Mouse (Mus musculus) brown adipose tissue, adult 24 weeks (tissue): Measurements from ENCODE around the gene Gm10447. TPM values are rescaled to one million over a fixed set of nuclear protein-coding genes. Genes with fewer than 3 reads are reported as not detected.
A peak's percentile ranks its signal among the peaks of the same experiment; 100 is the strongest.

ENCODE experiments used
- H3K27ac ChIP-seq: fragments of 200-500 bp; replicated peaks from 2 replicates; pipeline ENCODE4 v1.5.1; 2012; ENCODE audit warnings: low read depth, mild to moderate bottlenecking, low read length
- H3K4me1 ChIP-seq: fragments of 200-500 bp; 2 replicates; pipeline ENCODE4 v1.6.1; 2012; ENCODE audit warnings: low read length, mixed read lengths; ENCODE audit not compliant: control insufficient read depth, insufficient read depth, insufficient read length
- H3K4me3 ChIP-seq: fragments of 200-500 bp; 2 replicates; pipeline ENCODE4 v1.5.1; 2012; ENCODE audit warnings: low read depth, mild to moderate bottlenecking, low read length, moderate library complexity; ENCODE audit not compliant: insufficient read depth
- polyA plus RNA-seq: library from polyadenylated mRNA; stranded (reverse); fragments of >200 nt; gene quantifications from 2 replicates; pipeline ENCODE4 v1.2.4, GENCODE M21; 2012; ENCODE audit not compliant: missing spikeins, insufficient read depth, insufficient read length

Gm10447 gene
- not detected in 2 replicates for polyA plus RNA-seq

GRCm38 (mm10) chr11:53456474-53457371, at the start of gene Gm10447, which contains the start of gene Shroom1:
Gene Gm10447, minus strand, starts transcription at chr11:53457110.
Gene Shroom1, plus strand, starts transcription at chr11:53457205.
- Histone ChIP-seq H3K4me1 (no peaks in the 10 kb centered on the region), H3K27ac (no peak within 1 kb of the TSS), H3K4me3 (peak within 1 kb of the TSS; percentile 71)

- Histone ChIP-seq H3K4me3 (no peak overlapping the region), H3K4me1 (peaks cover 32% of the 10 kb centered on the region), H3K27ac (no peak overlapping the region)
These were observed 48.2 kb upstream of the Gm10447 start for GRCm38 (mm10) chr11:53505026-53505663.

- Histone ChIP-seq H3K4me3 (no peak overlapping the region), H3K27ac (no peak overlapping the region), H3K4me1 (peaks cover 27% of the 10 kb centered on the region)
These were observed 47.5 kb upstream of the Gm10447 start for GRCm38 (mm10) chr11:53504376-53504775.

DNA sequence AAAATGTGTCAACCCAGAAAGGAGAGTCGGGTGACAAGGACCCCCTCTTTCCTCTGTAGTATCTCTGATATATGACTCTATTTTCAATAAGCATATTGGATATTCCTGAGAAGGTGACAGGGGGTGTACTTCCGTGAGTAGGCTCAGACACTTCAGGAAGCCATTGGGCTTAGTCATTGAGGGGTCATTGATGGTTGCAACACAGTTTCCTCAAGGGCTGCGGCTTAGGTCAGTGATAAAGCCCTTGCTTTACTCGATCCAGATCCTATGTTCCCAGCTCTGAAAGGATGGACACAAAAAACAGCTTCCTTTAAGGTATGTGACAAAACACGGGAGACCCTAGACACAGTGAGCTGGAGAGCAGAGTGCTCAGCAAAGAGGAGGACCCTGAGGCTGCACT, 46.8 kb upstream of the Gm10447 start:
- Histone ChIP-seq H3K4me3 (no peak overlapping the region), H3K4me1 (peaks cover 24% of the 10 kb centered on the region), H3K27ac (no peak overlapping the region)

GRCm38 (mm10) chr11:53502039-53502765, 45.3 kb upstream of the Gm10447 start:
- H3K27ac ChIP-seq = no peak overlapping the region
- no peak overlapping the region for H3K4me3 ChIP-seq
- H3K4me1 ChIP-seq = peaks cover 13% of the 10 kb centered on the region

- no peak overlapping the region for H3K4me3 ChIP-seq
- peaks cover 11% of the 10 kb centered on the region for H3K4me1 ChIP-seq
- H3K27ac ChIP-seq = no peak overlapping the region
These were observed 43.7 kb upstream of the Gm10447 start for GRCm38 (mm10) chr11:53500569-53500968.

DNA sequence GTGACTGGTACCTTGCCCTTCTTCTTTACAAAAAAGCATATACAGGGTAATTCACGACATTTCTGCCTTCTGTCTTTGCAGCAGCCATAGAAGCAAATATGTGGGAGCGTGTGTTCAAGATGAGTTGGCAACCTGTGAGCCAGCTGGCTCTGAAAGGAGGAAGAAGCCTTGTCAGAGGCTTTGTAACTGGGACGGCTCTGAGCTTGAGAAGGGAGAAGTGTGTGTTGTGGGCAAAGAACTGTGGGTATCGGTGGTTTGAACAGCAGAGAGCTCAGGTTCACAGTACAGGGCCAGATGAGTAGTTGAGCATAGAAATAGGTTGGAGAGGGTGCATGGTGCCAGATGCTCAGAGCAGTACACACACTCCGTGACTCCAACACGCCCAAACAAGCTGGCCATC, 40.0 kb upstream of the Gm10447 start:
- Histone ChIP-seq H3K4me1 (peaks cover 13% of the 10 kb centered on the region), H3K27ac (no peak overlapping the region), H3K4me3 (no peak overlapping the region)

DNA sequence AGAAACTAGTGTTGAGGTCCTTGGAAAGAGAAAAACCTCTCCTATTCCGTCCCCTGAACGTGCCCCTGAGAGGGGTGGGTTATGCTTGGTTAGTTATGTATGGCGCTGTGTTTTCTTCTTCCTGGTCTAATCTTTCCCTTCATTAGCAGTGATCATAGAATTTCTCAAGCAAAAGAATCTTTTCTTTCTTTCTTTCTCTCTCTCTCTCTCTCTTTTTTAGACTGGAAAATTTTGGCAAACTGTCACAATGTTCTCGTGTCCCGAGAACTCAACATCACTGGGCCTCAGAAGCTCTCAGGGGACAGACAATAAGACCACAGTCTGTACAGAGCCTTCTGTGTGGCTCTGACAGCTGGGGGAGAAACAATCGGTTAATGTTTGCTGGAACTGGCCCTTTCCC, 38.5 kb upstream of the Gm10447 start:
- Histone ChIP-seq H3K4me1 (peaks cover 4% of the 10 kb centered on the region; the same call in 1 of the 2 replicates), H3K27ac (peak overlapping the region; percentile 56), H3K4me3 (no peak overlapping the region)

GRCm38 (mm10) chr11:53493243-53493955, 36.5 kb upstream of the Gm10447 start:
- H3K4me3 ChIP-seq = no peak overlapping the region
- no peak overlapping the region for H3K27ac ChIP-seq
- peaks cover 4% of the 10 kb centered on the region; the same call in 1 of the 2 replicates for H3K4me1 ChIP-seq

GRCm38 (mm10) chr11:53491954-53492401, 35.1 kb upstream of the Gm10447 start:
- Histone ChIP-seq H3K4me1 (peaks cover 4% of the 10 kb centered on the region; the same call in 1 of the 2 replicates), H3K4me3 (no peak overlapping the region), H3K27ac (peak overlapping the region; percentile 78)

DNA sequence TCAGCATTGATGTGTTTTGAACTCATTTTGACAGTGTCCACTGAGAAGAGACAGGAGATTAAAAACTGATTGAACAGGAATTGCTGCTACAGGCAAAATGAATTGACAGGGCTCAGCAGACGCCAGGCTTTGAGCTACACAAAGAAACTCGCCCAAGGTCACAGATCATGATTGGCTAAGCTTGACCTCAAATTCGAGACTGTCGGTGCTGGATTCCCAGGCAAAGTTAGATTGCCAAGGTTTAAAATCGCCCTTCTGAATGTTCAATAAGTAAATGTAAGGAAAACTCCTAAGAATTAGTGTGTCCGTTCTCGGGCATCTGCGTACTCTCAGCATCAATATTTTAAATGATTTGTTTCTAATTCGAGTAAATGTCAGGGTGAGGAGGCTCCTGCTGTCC, 32.5 kb upstream of the Gm10447 start:
- Histone ChIP-seq H3K27ac (no peak overlapping the region), H3K4me1 (peaks cover 4% of the 10 kb centered on the region; the same call in 1 of the 2 replicates), H3K4me3 (no peak overlapping the region)

DNA sequence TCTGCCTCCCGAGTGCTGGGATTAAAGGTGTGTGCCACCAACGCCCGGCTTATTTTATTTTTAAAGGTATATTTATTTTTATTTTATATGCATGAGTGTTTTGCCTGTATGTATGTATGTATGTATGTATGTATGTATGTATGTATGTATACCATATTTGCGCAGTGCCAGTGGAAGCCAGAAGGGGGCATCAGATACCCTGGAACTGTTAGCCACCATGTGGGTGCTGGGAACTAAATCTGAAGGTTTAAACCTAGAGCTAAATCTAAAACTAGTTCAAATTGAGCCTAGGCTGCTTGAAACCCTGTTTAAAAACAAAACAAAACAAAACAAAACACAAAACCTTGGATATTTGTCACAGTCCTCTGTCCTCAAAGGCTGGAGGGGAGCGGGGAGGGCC, 32.1 kb upstream of the Gm10447 start:
- no peak overlapping the region for H3K4me3 ChIP-seq
- peaks cover 4% of the 10 kb centered on the region; the same call in 1 of the 2 replicates for H3K4me1 ChIP-seq
- H3K27ac ChIP-seq = no peak overlapping the region

- Histone ChIP-seq H3K27ac (no peak overlapping the region), H3K4me1 (peaks cover under 1% of the 10 kb centered on the region; the same call in 1 of the 2 replicates), H3K4me3 (no peak overlapping the region)
These were observed 30.1 kb upstream of the Gm10447 start for GRCm38 (mm10) chr11:53486822-53487594.

DNA sequence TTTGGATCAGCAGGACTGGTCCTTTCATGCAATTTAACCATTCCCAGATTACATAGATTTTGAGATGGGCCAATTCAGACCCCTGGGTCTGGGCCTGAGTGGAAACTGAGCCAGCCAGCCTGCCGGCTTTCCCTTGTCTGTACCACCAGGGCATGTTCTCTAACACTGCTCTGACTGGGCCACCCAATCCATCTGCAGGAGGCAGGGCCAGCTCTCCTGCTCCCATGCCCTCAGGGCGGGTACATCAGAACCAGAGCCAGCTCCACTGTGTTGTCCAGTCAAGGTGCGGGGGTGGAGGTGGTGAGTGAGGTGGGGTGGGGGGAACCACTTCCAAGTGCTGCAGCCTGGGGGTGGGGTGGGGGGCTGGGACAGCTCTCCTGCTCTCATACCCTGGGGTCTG, 29.4 kb upstream of the Gm10447 start:
- Histone ChIP-seq H3K27ac (no peak overlapping the region), H3K4me1 (no peaks in the 10 kb centered on the region), H3K4me3 (no peak overlapping the region)
